Mouse (Mus musculus): ENCODE data around the gene Bach1.

DNA sequence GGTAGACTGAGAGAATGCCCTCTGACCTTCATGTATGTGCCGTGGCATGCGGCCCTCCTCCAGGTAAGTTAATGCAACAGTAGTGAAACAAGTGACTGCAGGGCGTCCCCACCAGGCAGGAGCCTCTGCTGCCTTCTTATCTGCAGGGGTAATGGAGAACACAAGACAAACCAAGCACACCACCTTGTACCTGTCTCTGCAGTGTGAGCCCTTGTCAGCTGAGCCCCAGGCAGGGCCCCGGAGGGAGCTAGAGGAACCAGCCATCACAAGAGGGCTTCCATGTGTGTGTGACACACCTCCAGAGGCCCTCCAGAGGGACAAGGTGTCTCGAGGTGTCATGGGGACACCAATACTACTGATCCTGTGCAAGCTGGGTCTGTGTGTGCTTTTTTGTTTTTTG, 26.5 kb downstream of the Bach1 start:
- TF ChIP-seq CTCF (IDR thresholded peaks at IDR 0.05): no peak
- TF ChIP-seq EP300 (IDR thresholded peaks at IDR 0.05; ENCODE audit: insufficient read depth, low read depth, low read length): no peak
